Mouse (Mus musculus): ENCODE results near the gene Pi4ka.
"Not testable (repeated sequence)": the region's sequence is repeated elsewhere in the genome, so short reads cannot be mapped to it uniquely, and the experiment has no call there.

The Pi4ka gene

GRCm38 (mm10) chr16:17231523-17231922 lies 174.6 kb downstream of the Pi4ka start:
- DNase-seq: not testable (repeated sequence)
